Mouse (Mus musculus): ENCODE results near the gene Gadd45b.

Gadd45b gene

GRCm38 (mm10) chr10:80929299-80930226 is at the start of gene Gadd45b:
TSS of gene Gadd45b (plus strand) at chr10:80930073.
- peak; percentile 99 to 100 for DNase-seq (ENCODE audit: inconsistent age in 2 of 2, low spot score in 1 of 2)

GRCm38 (mm10) chr10:80880131-80880641 is 49.7 kb upstream of the Gadd45b start:
- peak; percentile 70 to 89 for DNase-seq (ENCODE audit: inconsistent age in 2 of 2, low spot score in 1 of 2)

- no peak for DNase-seq (ENCODE audit: inconsistent age in 2 of 2, low spot score in 1 of 2)
These were observed 49.0 kb upstream of the Gadd45b start for GRCm38 (mm10) chr10:80880901-80881300.

DNA sequence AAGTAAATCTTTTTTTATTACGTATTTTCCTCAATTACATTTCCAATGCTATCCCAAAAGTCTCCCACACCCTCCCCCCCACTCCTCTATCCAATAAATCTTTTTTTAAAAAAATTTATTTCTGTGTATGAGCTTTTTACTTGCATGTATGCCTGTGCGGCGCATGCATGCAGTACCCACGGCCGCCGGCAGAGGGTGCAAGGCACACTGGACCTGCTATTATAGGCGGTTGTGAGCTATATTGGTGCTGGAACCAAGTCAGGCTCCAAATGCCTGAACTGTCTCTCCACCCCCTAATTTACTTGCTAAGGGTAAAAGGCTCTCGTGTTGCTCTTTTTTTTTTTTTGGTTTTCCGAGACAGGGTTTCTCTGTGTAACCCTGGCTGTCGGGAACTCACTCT is 48.6 kb upstream of the Gadd45b start:
- DNase-seq (ENCODE audit: inconsistent age in 2 of 2, low spot score in 1 of 2) = peak; percentile 72 to 90

DNA sequence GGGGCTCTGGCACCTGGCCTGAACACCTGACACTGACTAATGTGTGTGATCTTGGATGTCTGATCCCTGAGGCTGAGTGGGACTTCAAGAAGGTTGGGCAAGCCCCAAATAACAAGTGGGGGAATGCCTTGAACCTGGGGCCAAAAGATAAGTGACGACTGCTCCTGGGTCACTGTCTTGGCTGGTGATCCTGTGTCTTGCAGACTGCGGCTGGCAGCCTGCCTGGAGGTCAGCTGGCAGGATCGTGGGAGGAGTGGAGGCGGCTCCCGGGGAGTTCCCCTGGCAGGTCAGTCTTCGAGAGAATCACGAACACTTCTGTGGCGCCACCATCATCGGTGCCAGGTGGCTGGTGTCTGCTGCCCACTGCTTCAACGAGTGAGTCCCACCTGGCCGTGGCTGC is 42.7 kb upstream of the Gadd45b start:
- peak; percentile 86 to 93 for DNase-seq (ENCODE audit: inconsistent age in 2 of 2, low spot score in 1 of 2)

DNA sequence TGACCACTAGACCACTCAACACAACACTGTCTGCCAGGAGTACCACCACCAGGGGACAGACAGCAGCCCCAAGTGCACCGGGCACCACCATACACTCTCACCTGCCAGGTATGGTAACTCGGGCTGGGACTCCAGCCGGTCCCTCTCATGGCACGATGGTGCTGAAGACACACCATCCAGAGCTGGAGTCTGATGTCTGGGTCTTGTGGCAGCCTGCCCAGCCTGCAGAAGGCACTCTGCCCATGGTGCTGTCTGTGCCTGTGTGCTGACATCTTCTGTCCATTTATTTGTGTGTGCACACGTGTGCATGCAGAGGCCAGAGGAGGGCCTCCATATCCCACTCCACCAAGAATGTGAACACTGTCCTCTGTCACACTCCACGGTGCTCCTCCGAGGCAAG is 34.8 kb upstream of the Gadd45b start:
- no peak for DNase-seq (ENCODE audit: inconsistent age in 2 of 2, low spot score in 1 of 2)

- no peak for DNase-seq (ENCODE audit: inconsistent age in 2 of 2, low spot score in 1 of 2)
These were observed 34.2 kb upstream of the Gadd45b start for GRCm38 (mm10) chr10:80895697-80896096.

GRCm38 (mm10) chr10:80896581-80897485 is 33.0 kb upstream of the Gadd45b start:
- DNase-seq (ENCODE audit: inconsistent age in 2 of 2, low spot score in 1 of 2) = no peak

DNA sequence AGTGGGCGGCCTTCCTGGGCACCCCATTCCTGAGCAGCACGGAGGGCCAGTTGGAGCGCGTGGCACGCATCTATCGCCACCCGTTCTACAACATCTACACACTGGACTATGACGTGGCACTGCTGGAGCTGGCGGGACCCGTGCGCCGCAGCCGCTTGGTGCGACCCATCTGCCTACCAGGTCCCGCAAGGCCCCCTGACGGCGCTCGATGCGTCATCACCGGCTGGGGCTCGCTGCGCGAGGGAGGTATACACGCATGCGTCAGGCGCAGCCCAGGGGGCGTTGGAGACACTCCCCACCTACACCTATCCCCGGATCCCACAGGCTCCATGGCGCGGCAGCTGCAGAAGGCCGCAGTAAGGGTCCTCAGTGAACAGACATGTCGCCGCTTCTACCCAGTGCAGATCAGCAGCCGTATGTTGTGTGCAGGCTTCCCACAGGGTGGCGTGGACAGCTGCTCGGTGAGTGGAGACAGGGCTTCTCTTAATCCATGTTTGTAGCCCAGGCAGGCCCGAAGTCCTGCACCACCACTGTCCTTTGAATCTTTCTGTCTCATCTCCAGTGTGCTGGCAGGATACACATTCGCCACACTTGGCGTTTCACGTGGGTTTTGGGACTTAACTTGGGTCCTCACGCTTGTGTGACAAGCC is 31.9 kb upstream of the Gadd45b start:
- DNase-seq (ENCODE audit: inconsistent age in 2 of 2, low spot score in 1 of 2) = peak in 1 of 2 experiments; percentile 64

GRCm38 (mm10) chr10:80899074-80899473 is 30.8 kb upstream of the Gadd45b start:
- DNase-seq (ENCODE audit: inconsistent age in 2 of 2, low spot score in 1 of 2) = peak in 1 of 2 experiments; percentile 57

DNA sequence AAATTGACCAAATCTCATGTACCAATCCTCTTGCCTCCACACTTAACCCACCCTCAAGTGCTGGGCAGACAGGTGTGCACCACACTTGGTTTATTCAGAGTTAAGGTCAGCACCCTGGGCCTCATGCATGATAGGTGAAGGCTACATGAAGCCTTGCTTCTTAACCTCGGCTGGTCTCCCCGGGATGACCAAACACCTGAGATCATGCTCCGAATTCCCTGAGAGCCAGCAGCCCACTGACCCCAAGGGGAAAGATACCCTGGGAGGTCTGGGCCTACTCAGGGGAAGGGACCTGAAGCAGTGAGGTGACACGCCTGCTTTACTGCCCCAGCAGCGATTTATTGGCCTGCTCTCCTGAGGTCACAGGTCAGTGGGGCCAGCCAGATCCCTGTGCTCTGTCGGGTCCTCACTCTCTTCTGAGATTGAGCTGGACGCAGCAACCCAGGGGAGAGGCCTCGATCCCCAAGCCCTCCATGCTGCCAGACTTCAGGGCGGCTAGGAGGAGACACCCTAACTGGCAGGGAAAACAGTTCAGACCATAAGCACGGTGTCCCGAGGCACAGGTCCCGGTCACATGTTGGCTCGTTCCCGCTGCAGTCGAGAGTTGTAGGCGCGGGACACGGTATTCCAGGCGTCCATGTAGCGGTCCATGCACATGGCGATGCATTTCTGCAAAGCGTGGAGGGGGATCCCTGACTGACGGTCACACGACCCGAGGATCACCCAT is 30.1 kb upstream of the Gadd45b start:
- DNase-seq (ENCODE audit: inconsistent age in 2 of 2, low spot score in 1 of 2) = peak in 1 of 2 experiments; percentile 51

DNA sequence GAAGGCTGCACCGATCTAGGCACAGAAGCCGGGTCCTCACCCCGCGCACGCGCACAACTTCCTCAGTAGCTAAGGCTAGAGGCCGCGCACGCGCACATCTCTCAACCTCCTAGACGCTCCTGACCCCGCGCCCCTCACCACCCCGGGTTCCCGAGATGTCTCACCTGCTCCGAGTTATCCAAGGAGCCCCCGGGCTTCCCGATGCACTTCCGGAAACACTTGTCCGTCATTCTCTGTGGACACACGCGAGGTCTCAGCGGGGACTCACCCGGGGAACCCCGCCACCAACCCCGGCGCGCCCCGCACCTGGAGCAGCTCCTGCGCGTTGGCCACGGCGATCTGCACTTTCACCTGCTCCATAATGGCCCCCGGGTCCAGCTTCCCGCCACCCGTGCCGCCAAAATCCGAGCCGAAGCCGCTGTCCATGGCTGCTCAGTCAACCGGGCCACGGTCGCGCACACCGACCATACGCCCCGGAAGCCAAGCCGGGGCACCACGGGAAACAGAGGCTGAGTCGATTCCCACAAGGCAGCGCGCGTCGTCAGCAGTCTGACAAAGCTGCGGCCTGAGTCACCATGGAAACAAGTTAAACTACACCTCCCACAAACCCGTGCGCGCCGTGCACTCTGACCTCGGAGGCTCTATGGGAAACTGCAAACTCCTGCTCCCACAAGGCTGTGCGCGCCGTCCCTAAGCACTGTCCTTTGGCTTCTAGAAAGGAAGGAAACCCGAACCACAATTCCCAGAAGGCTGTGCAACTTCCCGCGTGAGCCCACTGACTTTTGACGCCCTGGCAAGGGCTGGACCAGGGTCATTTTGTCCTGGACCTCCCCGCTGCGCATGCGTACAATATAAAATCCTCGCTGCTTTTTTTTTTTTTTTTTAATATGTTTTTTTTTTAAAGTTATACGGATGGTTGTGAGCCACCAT is 29.3 kb upstream of the Gadd45b start, which contains the start of gene Timm13:
Gene Timm13, minus strand, starts transcription at position 652 of the 930 bp plus-strand sequence.
- peak; percentile 99 for DNase-seq (ENCODE audit: inconsistent age in 2 of 2, low spot score in 1 of 2)

DNA sequence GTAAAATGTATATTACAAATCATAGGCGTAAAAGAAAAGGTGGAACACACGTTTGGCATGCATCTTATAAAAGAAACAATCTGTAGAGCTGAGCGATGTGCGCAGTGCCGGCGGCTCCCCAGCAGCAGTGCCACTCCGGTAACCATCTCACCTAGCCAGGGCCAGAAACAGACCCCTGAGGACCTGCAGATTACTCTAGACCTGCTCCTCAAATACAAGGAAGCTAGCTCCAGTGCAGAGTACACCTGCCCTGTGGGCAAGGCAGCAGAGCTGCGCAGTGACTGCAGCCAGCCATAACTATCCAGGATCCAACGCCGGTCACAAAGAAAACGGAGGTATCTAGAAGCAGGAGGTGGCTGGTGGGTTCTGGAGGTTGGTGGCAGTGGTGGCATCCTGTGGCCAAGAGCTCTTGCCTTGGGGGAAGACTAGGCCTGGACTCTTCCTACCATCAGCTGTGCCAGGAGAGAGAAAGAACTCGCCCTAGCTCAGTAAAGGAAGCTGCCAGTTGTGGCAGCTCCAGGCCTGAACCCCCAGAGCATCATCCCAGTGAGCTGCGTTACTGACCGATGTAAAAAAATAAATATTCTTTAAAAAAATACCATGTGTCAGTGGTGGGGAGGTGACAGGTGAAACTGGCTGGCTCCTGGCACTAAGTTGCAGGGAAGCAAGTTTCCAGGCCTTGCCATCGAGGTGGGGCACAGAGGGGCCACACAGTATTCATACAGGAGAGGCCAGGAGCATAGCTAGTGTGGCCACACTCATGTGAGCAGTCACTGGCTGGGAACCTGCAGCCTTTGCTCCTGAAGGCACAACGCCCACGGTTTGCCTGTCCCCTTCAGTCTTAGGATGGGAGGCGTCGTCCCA is 28.2 kb upstream of the Gadd45b start:
- peak; percentile 55 to 70 for DNase-seq (ENCODE audit: inconsistent age in 2 of 2, low spot score in 1 of 2)

GRCm38 (mm10) chr10:80902273-80902940 is 27.5 kb upstream of the Gadd45b start:
- no peak for DNase-seq (ENCODE audit: inconsistent age in 2 of 2, low spot score in 1 of 2)

DNA sequence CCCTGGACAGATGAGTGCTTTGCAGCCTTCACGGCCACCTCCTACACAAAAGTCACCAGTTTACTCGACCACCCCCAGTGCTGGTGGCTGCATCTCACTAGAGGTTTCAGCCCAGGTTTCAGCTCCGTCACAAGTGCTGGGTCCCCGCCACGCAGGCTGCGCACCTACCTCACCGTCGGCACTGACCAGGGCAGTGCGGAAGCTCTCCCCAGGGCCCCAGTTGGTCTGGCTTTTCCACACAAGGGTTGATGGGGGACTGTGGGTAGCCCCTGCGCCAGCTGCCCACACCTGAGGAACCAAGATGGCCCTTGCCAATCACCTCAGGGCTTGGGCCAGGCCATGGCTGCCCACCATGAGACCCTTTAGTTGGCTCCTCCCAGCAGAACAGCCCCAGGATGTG is 26.6 kb upstream of the Gadd45b start:
- peak in 1 of 2 experiments; percentile 42 for DNase-seq (ENCODE audit: inconsistent age in 2 of 2, low spot score in 1 of 2)

DNA sequence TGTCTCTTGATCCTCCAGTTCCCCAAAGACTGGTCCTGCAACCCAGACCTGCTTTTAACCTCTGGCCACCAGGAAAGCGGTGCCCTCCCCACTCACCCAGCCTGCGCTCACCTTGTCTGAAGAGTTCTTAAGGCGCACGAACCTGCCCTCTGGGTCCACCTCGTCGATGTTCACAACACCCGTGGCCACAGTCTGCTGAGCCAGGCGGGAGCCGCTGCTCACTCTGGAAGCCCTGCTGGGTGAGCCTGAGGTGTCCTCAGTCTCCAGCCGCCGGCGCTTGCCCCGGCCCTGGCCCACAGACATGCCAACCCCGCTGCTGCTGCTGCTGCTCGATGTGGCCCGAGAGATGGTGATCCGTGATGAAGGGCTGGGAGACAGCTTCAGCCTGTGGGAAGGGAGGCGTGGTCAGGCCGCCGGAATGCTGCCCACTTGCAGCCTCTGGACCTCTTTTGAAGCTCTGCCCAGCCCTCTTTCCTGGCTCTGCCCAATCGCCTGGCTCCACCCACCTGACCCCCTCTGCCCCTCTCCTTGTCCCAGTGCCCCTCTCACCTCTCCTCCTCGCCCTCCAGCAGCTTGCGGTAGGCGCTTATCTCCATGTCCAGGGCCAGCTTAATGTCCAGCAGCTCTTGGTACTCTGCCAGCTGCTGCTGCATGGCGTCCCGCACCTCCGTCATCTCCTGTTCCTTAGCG is 25.7 kb upstream of the Gadd45b start:
- DNase-seq (ENCODE audit: inconsistent age in 2 of 2, low spot score in 1 of 2) = peak; percentile 64 to 65

GRCm38 (mm10) chr10:80904709-80905108 is 25.2 kb upstream of the Gadd45b start:
- DNase-seq (ENCODE audit: inconsistent age in 2 of 2, low spot score in 1 of 2) = no peak

Measured in adrenal gland, adult (tissue).